Mouse (Mus musculus) olfactory bulb, adult 2 months (tissue): ENCODE measurements around the gene Unk.

ENCODE experiments used
- CTCF ChIP-seq: fragments of 200-500 bp; IDR thresholded peaks from 2 replicates; pipeline ENCODE4 v1.5.1; 2012; ENCODE audit warnings: low read depth, mild to moderate bottlenecking, low read length, moderate library complexity; ENCODE audit not compliant: insufficient read depth
- POLR2A ChIP-seq: fragments of 200-500 bp; IDR thresholded peaks from 2 replicates; pipeline ENCODE4 v1.6.1; 2012; ENCODE audit warnings: mild to moderate bottlenecking, low read depth, low read length, moderate library complexity; ENCODE audit not compliant: insufficient read depth

DNA sequence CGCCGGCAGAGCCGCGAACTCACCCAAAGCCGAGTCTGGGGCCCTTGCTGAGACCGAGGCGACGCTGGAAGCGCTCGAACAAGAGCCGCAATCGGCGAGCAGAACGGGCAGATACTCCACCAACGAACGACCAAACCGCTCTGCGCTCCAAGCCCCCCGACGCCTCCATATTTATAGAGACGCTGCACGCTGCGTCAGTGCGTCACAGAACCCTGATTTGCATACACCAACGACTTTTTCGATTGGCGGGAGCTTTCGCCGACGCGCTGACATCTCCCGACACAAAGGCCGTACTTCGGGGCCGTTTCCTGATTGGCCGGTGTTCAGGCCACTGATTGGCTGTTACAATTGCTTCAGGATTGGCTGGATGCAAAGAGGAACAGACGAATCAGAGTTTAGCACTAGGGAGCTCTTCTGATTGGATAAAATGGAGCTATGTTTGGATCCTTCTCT, 5.7 kb upstream of the Unk start:
- TF ChIP-seq POLR2A (peak; percentile 100), CTCF (no peak)
